Mouse (Mus musculus) ES-Bruce4 (cell line): ENCODE results near the gene Gse1. TPM values are rescaled to one million over a fixed set of nuclear protein-coding genes. Genes with fewer than 3 reads are reported as not detected.

Experiments
- H3K27ac ChIP-seq: 2 replicates; pipeline ENCODE4 v1.5.1; 2012; ENCODE audit warnings: low read length, inconsistent platforms; ENCODE audit not compliant: insufficient read depth
- H3K27me3 ChIP-seq: 2 replicates; pipeline ENCODE4 v1.6.1; 2012; ENCODE audit warnings: mild to moderate bottlenecking, low read length, inconsistent platforms; ENCODE audit not compliant: control insufficient read depth, poor library complexity, insufficient read depth, severe bottlenecking
- H3K36me3 ChIP-seq: 2 replicates; pipeline ENCODE4 v1.6.1; 2012; ENCODE audit warnings: inconsistent platforms, mild to moderate bottlenecking, low read length, moderate library complexity; ENCODE audit not compliant: control insufficient read depth, poor library complexity, insufficient read depth, severe bottlenecking
- H3K4me1 ChIP-seq: one replicate; pipeline ENCODE4 v1.8.1; 2011; ENCODE audit warnings: low read length; ENCODE audit not compliant: control insufficient read depth, insufficient read depth
- H3K4me3 ChIP-seq: 2 replicates; pipeline ENCODE4 v1.5.1; 2011; ENCODE audit warnings: low read depth, mild to moderate bottlenecking, low read length
- H3K9ac ChIP-seq: 2 replicates; pipeline ENCODE4 v1.6.1; 2012; ENCODE audit warnings: low read depth, mild to moderate bottlenecking, inconsistent platforms; ENCODE audit not compliant: poor library complexity, severe bottlenecking
- H3K9me3 ChIP-seq: replicated peaks from 2 replicates; pipeline ENCODE4 v1.6.1; 2012; ENCODE audit warnings: mild to moderate bottlenecking, low read length, inconsistent platforms; ENCODE audit not compliant: control insufficient read depth, poor library complexity, insufficient read depth, severe bottlenecking
- CTCF ChIP-seq: IDR thresholded peaks from one replicate; pipeline ENCODE4 v1.8.1; 2011; ENCODE audit warnings: low read depth, low read length
- EP300 ChIP-seq: IDR thresholded peaks from 2 replicates; pipeline ENCODE4 v1.6.1; 2011; ENCODE audit warnings: low read depth, low read length; ENCODE audit not compliant: insufficient read depth
- POLR2A ChIP-seq: IDR thresholded peaks from one replicate; pipeline ENCODE4 v1.8.1; 2011; ENCODE audit warnings: low read length; ENCODE audit not compliant: insufficient read depth
- polyA plus RNA-seq: library from polyadenylated mRNA; stranded (reverse); fragments of >200 nt; gene quantifications from 2 replicates; pipeline ENCODE4 v1.2.4, GENCODE M21; 2011; ENCODE audit warnings: low read depth; ENCODE audit not compliant: missing spikeins, insufficient read depth, insufficient read length

The Gse1 gene
- polyA plus RNA-seq, 1 experiment: 31.8 TPM

DNA sequence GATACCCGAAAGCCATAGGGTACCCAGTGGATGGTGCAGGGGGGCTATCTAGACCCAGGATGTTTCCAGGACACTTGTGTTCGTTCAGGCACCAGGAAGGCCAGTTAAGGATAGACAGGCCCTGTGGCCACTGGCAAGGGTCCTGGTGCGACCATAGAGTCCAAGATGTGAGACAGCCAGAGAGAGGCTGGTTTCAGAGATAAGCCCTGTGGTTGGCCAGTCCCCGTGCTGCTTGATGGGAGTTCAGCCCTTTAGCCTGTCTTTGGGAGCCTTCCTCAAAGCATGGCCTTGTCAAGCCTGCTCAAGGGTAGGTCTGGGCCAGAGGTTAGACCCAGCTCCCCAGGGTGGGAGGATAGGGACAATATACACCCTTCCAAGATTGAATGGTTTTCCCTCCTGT lies 251.4 kb downstream of the Gse1 start:
- no peak for TF ChIP-seq EP300
- TF ChIP-seq POLR2A: no peak
- TF ChIP-seq CTCF: no peak
- peaks cover 3% of the 10 kb centered on the region for H3K4me1 ChIP-seq
- H3K27ac ChIP-seq: no peak overlapping the region
- no peaks in the 10 kb centered on the region for H3K9me3 ChIP-seq
- no peak overlapping the region for H3K4me3 ChIP-seq
- H3K27me3 ChIP-seq: no peaks in the 10 kb centered on the region
- no peak overlapping the region for H3K9ac ChIP-seq
- H3K36me3 ChIP-seq: no peaks in the 10 kb centered on the region

DNA sequence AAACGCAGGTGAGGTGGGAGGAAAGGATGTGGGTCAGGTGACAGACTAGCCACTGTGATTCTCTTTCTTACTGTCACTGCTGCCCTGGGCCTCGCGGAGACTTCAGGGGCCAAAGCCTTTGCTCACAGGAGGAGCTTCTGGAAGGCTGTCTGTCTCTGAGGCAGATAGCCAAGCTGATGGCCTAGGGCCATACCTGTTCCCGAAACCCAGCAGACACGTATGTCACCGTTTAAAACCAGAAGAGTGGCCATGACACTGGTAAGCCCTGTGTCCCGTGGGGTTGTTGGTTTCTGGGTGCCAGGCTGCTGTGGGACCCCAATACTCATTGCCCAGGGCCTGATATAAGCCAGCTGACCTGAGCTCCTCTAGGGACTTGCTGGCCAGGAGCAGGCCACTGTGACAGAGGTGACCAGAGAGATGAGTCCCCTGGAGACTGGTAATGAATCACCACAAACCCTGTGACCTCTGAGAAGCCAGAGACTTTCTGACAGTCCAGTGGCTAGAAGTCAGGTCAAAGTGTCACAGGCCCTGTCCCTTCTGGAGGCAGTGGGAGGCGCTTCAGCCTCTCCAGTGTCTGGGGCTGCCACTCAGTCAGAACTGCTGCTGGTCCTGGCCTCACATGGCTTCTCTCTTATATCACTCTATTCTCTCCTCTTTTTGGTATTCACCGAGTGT lies 253.9 kb downstream of the Gse1 start:
- no peaks in the 10 kb centered on the region for H3K36me3 ChIP-seq
- no peak overlapping the region for H3K9ac ChIP-seq
- no peaks in the 10 kb centered on the region for H3K27me3 ChIP-seq
- no peaks in the 10 kb centered on the region for H3K4me1 ChIP-seq
- no peaks in the 10 kb centered on the region for H3K9me3 ChIP-seq
- no peak overlapping the region for H3K27ac ChIP-seq
- TF ChIP-seq CTCF (no peak), POLR2A (no peak), EP300 (no peak)
- no peak overlapping the region for H3K4me3 ChIP-seq

DNA sequence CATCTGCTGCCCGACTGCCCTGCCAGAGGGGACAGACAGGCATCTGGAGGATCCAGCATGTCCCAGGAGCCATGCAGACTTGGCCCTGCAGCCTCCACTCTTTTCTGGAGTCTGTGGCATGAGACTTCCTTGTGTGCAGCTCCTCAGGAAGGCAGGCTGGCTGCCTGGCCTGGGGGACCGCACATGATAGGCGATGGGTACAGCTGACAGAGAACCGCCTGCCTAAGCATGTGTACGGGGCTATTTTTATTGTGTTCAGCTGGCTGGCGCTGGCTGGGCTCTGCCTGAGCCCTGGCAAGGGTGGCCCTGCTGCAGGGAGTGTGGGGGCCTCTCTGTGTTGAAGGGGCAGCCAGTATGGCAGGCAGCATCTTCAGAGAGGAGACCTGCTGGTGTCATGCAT lies 256.2 kb downstream of the Gse1 start:
- Histone ChIP-seq H3K9ac (no peak overlapping the region), H3K27me3 (peaks cover 2% of the 10 kb centered on the region; the same call in 1 of the 2 replicates), H3K9me3 (no peaks in the 10 kb centered on the region), H3K4me1 (no peaks in the 10 kb centered on the region), H3K27ac (no peak overlapping the region), H3K36me3 (no peaks in the 10 kb centered on the region), H3K4me3 (no peak overlapping the region)
- TF ChIP-seq CTCF (no peak), EP300 (no peak), POLR2A (no peak)

DNA sequence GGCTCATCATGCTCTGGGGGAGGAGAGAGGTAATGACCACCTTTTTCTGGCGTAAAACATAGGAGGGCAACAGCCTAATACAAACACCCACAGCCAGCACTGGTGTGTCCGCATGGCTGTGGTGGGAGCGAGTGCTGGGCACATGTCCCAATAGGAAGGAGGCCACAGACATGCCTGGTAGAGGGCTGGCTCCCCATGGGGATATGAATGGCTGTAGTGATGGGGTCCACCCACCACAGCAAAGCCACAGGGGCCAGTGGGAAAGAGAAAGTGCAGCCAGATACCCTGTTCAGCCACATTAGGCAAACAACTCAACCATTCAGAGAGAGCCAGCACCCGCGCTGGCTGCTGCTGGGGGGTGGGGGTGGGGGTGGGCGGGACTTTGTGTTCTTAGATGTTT lies 256.9 kb downstream of the Gse1 start:
- Histone ChIP-seq H3K36me3 (no peaks in the 10 kb centered on the region), H3K27me3 (peaks cover 2% of the 10 kb centered on the region; the same call in 1 of the 2 replicates), H3K9ac (no peak overlapping the region), H3K4me1 (no peaks in the 10 kb centered on the region), H3K4me3 (no peak overlapping the region), H3K9me3 (no peaks in the 10 kb centered on the region), H3K27ac (no peak overlapping the region)
- TF ChIP-seq EP300 (no peak), CTCF (no peak), POLR2A (no peak)

DNA sequence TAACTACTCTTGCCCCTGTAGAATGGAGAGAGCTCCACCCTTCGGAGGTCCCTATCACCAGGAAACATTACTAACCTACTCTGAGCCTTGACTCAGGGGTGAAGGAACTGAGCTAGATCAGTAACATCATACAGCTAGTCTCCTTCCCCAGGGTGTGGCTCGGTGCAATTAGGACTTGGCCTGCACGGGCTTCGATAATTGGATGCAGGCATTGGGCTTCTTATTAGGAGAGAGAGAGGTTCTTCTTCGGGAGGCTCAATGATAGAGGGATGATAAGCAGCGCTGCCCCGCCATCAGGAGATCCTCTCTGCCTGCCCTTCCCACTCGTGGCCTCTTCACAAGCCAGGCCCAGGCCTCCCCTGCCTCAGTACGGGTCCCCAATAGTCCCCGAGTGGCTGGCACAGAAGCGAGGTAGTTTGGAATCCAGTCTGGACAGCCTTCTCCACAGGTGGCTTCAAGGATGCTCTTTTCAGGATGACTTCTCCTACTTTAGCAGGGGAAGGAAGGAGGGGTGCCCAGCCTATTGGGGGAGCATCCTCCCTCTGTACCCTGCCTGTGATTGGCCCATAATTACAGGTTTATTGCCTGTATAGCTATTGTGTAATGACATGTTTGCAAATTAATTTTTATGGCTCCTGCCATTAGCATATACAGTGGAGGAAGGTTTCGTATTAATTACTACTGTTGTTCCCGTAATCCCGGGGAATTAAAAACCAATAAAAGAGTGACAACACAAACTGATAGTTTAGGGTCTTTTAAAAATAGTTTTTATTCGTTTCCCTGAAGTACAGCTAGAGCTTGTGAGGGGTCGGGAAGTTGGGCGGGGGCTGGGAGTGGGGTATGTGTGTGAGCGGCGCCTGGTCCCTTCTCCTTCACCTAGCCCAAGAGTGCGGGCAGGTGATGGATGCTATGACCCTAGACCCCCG lies 257.6 kb downstream of the Gse1 start:
- Histone ChIP-seq H3K9me3 (no peaks in the 10 kb centered on the region), H3K4me1 (no peaks in the 10 kb centered on the region), H3K9ac (peak overlapping the region; percentile 78; the same call in 1 of the 2 replicates), H3K4me3 (peak overlapping the region; percentile 71), H3K36me3 (no peaks in the 10 kb centered on the region), H3K27me3 (peaks cover 2% of the 10 kb centered on the region; the same call in 1 of the 2 replicates), H3K27ac (no peak overlapping the region)
- no peak for TF ChIP-seq EP300
